Mouse (Mus musculus) neural tube, embryonic 14.5 days (tissue): ENCODE data around the gene Taf6l. TPM values are rescaled to one million over a fixed set of nuclear protein-coding genes. Genes with fewer than 3 reads are reported as not detected.

Experiments
- ATAC-seq: fragments of 200-750 bp; cut with Nextera tagmentation; 2 replicates; pipeline ENCODE4 v1.8.0; 2017; ENCODE audit warnings: low read depth, mild to moderate bottlenecking, moderate TSS enrichment, moderate library complexity
- H3K27ac ChIP-seq: fragments of 300-500 bp; sonication (generic); 2 replicates; pipeline ENCODE4 v1.5.1; 2014; ENCODE audit warnings: low read depth, mild to moderate bottlenecking, control low read depth, low read length, moderate library complexity, mixed read lengths
- H3K27me3 ChIP-seq: fragments of 300-500 bp; sonication (generic); 2 replicates; pipeline ENCODE4 v1.6.1; 2014; ENCODE audit warnings: low read length; ENCODE audit not compliant: control insufficient read depth, insufficient read depth
- H3K36me3 ChIP-seq: fragments of 300-500 bp; sonication (generic); 2 replicates; pipeline ENCODE4 v1.6.1; 2014; ENCODE audit warnings: low read length, mixed read lengths; ENCODE audit not compliant: control insufficient read depth, insufficient read depth
- H3K4me1 ChIP-seq: fragments of 300-500 bp; sonication (generic); 2 replicates; pipeline ENCODE4 v1.6.1; 2014; ENCODE audit warnings: low read length; ENCODE audit not compliant: control insufficient read depth, insufficient read depth
- H3K4me2 ChIP-seq: fragments of 300-500 bp; sonication (generic); 2 replicates; pipeline ENCODE4 v1.6.1; 2014; ENCODE audit warnings: mild to moderate bottlenecking, low read depth, low read length, control low read depth
- H3K4me3 ChIP-seq: fragments of 300-500 bp; sonication (generic); 2 replicates; pipeline ENCODE4 v1.5.1; 2014; ENCODE audit warnings: low read depth, low read length, control low read depth, mixed read lengths
- H3K9ac ChIP-seq: fragments of 300-500 bp; sonication (generic); replicated peaks from 2 replicates; pipeline ENCODE4 v1.6.1; 2014; ENCODE audit warnings: low read depth, mild to moderate bottlenecking, control low read depth, low read length, mixed read lengths
- H3K9me3 ChIP-seq: fragments of 300-500 bp; sonication (generic); 2 replicates; pipeline ENCODE4 v1.6.1; 2016; ENCODE audit warnings: low read length; ENCODE audit not compliant: control insufficient read depth
- WGBS: fragments of 180-500 bp; shearing (Covaris S2); extraction: QIAGEN DNeasy Blood & Tissue Kit; methylation state at CpG from one replicate; pipeline ENCODE4 v1.1.7; 2014; 5-methylcytosine and 5-hydroxymethylcytosine counted together
- polyA plus RNA-seq: library from polyadenylated mRNA; unstranded; fragments of >200 nt; fragmentation: Nextera tagmentation; extraction: Ambion mirVana; gene quantifications from 2 replicates; pipeline ENCODE4 v1.2.1, GENCODE M21; 2014

Taf6l gene
- polyA plus RNA-seq, 1 experiment from 2014 or later, result 19.0 TPM

DNA sequence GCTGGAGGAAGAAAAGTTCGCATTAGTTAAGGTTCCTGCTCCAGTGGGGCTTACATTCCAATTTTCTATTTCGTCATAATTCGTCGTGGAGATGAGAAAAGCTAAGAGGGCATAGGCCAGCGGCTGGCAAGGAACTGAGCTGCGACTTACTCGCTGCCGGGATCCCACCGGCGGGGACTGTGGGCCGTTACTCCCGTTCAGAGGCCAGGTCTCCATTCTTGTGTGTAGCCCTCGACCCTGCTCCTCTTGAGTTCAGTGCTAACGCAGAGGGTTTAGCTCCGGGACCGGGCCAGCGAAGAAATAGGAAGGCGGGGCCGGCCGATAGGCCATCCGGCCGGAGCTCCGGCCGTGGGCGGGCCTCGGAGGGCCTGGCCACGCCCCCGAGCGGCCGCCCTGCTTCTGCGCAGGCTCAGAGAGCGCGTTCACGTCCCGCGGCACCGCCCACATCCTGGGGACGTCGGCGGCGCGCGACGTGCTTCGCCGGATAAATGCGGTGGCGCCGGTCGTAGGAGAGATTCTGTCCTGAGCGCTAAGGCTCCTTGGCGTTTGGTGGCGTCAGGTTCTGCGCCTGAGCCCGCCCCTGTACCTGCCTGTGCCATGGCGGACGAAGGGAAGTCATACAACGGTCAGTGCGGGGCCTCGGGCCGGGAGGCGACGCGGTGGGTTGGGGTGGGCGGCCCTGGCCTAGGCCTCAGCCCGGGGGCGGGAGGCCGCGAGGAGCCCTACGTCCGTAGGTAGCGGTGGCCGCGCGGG lies 29.4 kb downstream of the Taf6l start, which contains the start of gene Nxf1:
Gene Nxf1 (plus strand): TSS at position 439 of the 753 bp plus-strand sequence.
- peak within 1 kb of the TSS; percentile 95 for H3K9ac ChIP-seq
- WGBS, result under 1% methylated on average over 72 of the region's 75 CpGs
- peaks cover 13% of the 10 kb centered on the region for H3K36me3 ChIP-seq
- H3K4me2 ChIP-seq, result peak within 1 kb of the TSS; percentile 79
- no peaks in the 10 kb centered on the region; the same call in 1 of the 2 replicates for H3K27me3 ChIP-seq
- H3K9me3 ChIP-seq, result no peaks in the 10 kb centered on the region
- peak within 1 kb of the TSS; percentile 97 for H3K4me3 ChIP-seq
- H3K4me1 ChIP-seq, result peaks cover 15% of the 10 kb centered on the region
- peak; percentile 94 for ATAC-seq
- H3K27ac ChIP-seq, result peak within 1 kb of the TSS; percentile 88

DNA sequence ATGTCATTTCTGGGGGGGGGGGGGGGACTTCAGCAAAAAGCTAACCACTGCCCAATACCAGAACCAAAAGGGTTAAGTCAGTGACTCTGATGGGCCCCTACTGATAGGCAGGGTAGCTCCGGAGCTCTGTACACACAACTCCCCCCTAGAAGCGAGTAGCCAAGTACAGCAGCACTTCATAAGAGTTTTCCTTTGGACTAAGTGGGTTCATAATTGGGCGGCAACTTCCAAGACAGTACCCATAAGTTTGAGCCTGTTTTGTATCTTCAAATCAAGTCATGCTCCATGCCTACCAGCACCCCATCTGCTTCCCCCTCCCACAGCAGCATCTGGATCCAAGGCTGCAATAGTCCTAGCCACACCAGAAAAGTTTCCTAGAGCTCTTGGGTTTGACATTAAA lies 30.6 kb downstream of the Taf6l start:
- peaks cover 22% of the 10 kb centered on the region for H3K36me3 ChIP-seq

DNA sequence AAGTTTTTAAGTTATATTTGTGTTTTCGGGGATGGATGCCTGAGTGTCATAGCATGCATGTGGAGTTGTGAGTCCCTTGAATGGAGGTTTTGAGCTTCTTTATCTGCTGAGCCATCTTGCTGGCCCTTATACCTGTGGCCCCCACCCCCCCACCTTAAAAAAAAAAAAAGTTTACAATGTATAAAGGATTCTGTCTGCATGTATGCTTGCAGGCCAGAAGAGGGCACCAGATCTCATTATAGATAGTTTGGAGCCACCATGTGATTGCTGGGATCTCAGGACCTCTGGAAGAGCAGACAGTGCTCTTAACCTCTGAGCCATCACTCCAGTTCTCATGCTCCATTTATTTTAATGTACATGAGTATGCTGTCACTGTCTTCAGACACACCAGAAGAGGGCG lies 38.8 kb downstream of the Taf6l start:
- Histone ChIP-seq H3K36me3 (peaks cover 74% of the 10 kb centered on the region), H3K27me3 (no peaks in the 10 kb centered on the region), H3K9ac (no peak overlapping the region), H3K9me3 (no peaks in the 10 kb centered on the region), H3K27ac (no peak overlapping the region), H3K4me1 (peaks cover 4% of the 10 kb centered on the region), H3K4me3 (no peak overlapping the region), H3K4me2 (no peak overlapping the region)
- WGBS, result 68% methylated on average over 2 of the region's 2 CpGs
- no peak for ATAC-seq

More for the DNA sequence above, 30.6 kb downstream of the Taf6l start:
- no peak overlapping the region for H3K9ac ChIP-seq
- H3K4me2 ChIP-seq, result peak overlapping the region; percentile 79; the same call in 1 of the 2 replicates
- H3K27me3 ChIP-seq, result no peaks in the 10 kb centered on the region; the same call in 1 of the 2 replicates
- H3K27ac ChIP-seq, result no peak overlapping the region
- H3K4me3 ChIP-seq, result peak overlapping the region; percentile 97
- no peak for ATAC-seq
- H3K9me3 ChIP-seq, result no peaks in the 10 kb centered on the region
- WGBS, result 87% methylated on average over 3 of the region's 3 CpGs
- peaks cover 15% of the 10 kb centered on the region for H3K4me1 ChIP-seq

DNA sequence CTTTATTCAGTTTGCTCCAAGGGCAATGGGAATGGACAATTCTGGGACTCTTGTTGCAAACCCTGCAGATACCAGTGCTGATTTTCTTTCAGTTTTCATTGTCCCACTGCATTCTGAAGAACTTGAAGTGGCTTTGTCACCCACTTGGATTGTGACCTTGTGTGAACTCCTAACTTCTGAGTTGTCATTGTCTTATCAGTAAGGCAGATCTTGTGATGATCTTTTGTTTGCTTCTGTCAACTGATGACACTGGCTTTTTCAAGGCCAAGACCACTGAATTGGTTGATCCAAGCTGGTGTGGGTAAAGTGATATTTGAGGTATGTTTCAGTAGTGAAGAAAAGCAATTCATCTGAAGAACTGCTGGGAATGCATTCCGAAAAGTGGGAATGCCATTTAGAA lies 40.8 kb downstream of the Taf6l start:
- peaks cover 66% of the 10 kb centered on the region for H3K36me3 ChIP-seq
- no peak overlapping the region for H3K4me2 ChIP-seq
- H3K9me3 ChIP-seq, result no peaks in the 10 kb centered on the region
- 100% methylated on average over 1 of the region's 1 CpGs for WGBS
- no peak overlapping the region for H3K27ac ChIP-seq
- H3K27me3 ChIP-seq, result no peaks in the 10 kb centered on the region
- peaks cover 11% of the 10 kb centered on the region for H3K4me1 ChIP-seq
- no peak overlapping the region for H3K9ac ChIP-seq
- no peak for ATAC-seq
- no peak overlapping the region for H3K4me3 ChIP-seq

DNA sequence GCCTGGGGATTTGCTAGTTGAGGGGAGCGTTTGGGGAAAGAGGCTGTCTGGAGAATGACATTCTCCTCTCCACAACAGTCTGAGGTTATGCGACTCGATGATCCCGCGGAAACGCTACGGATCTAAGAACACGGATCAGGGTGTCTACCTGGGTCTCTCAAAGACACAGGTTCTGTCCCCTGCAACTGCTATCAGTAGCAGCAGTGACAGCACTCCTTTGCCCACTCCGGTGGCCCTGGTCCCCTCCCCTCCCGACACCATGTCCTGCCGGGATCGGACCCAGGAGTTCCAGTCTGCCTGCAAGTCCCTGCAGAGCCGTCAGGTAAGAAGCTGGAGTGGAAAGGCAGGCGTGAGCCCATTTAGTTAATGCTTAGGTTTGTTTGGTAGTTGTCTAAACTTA lies 44.0 kb downstream of the Taf6l start:
- peaks cover 11% of the 10 kb centered on the region for H3K4me1 ChIP-seq
- peak overlapping the region; percentile 79 for H3K9ac ChIP-seq
- WGBS, result 22% methylated on average over 14 of the region's 14 CpGs
- peak overlapping the region; percentile 83 for H3K4me3 ChIP-seq
- no peaks in the 10 kb centered on the region for H3K9me3 ChIP-seq
- peaks cover 49% of the 10 kb centered on the region for H3K36me3 ChIP-seq
- H3K27ac ChIP-seq, result peak overlapping the region; percentile 93; the same call in 1 of the 2 replicates
- no peak for ATAC-seq
- no peaks in the 10 kb centered on the region for H3K27me3 ChIP-seq
- peak overlapping the region; percentile 97 for H3K4me2 ChIP-seq

DNA sequence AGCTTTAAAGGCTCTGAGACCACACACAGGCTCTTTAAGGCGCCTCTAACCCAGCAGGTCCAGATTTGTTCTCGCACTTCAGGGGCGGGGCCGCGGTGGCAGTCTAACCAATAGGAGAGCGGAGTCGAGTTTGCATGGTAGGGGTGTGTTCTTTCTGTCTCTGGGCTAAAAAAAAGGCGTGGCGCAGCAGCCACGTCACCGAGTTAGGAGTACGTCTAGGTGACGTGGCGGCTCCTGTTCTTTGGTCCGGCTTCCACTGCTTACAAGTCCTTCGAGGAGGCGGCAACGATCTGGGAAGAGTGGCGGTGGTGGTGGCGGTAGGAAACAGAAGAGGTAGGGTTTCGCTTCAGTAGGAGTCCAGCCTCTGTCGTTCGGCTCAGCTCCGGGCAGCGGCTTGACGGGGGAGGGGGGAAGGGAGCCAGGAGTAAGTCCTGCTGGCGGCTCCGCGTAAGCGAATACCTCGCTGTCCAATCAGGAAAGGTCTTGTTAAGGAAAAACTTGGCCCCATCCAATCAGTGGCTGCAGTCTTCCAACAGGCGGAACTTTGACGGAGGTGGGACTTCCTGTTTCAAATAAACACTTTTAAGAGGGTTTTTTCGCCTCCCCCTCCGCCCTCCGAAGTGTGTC lies 44.9 kb downstream of the Taf6l start, which contains the start of gene Stx5a:
Gene Stx5a (plus strand): TSS at position 171 of the 627 bp plus-strand sequence.
- no peaks in the 10 kb centered on the region for H3K27me3 ChIP-seq
- H3K36me3 ChIP-seq, result peaks cover 41% of the 10 kb centered on the region
- peaks cover 11% of the 10 kb centered on the region for H3K4me1 ChIP-seq
- H3K27ac ChIP-seq, result peak within 1 kb of the TSS; percentile 93
- H3K4me3 ChIP-seq, result peak within 1 kb of the TSS; percentile 83
- H3K4me2 ChIP-seq, result peak within 1 kb of the TSS; percentile 97
- under 1% methylated on average over 36 of the region's 36 CpGs for WGBS
- H3K9me3 ChIP-seq, result no peaks in the 10 kb centered on the region
- ATAC-seq, result peak; percentile 97
- H3K9ac ChIP-seq, result peak within 1 kb of the TSS; percentile 79

DNA sequence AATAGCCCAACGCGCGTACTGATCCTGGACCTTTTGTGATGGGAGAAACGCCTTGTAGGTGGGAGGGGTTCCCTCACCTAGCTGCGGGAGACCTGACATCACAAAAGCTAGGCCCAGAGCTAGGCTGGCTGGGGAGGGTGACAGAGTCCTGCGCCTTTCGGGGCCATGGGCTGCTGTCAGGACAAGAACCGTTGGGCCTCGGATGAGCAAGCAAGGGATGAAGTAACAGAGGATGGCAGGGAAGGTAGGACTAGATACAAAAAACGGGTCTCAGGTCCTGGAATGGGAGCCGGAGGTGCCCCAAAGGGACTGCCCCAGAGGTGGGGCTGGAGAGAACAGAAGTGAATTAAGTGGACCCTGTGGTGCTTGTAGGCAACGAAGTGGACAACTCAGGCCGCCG lies 45.6 kb downstream of the Taf6l start, which contains the start of gene 1700092M07Rik:
Gene 1700092M07Rik (plus strand): TSS at position 116 of the 400 bp plus-strand sequence.
- H3K27ac ChIP-seq, result peak within 1 kb of the TSS; percentile 93
- no peak; the same call in 1 of the 2 replicates for ATAC-seq
- H3K4me1 ChIP-seq, result peaks cover 11% of the 10 kb centered on the region
- H3K27me3 ChIP-seq, result no peaks in the 10 kb centered on the region
- H3K9ac ChIP-seq, result peak within 1 kb of the TSS; percentile 79
- H3K9me3 ChIP-seq, result no peaks in the 10 kb centered on the region
- H3K36me3 ChIP-seq, result peaks cover 35% of the 10 kb centered on the region
- WGBS, result 71% methylated on average over 14 of the region's 14 CpGs
- H3K4me2 ChIP-seq, result peak within 1 kb of the TSS; percentile 45
- peak within 1 kb of the TSS; percentile 83 for H3K4me3 ChIP-seq

DNA sequence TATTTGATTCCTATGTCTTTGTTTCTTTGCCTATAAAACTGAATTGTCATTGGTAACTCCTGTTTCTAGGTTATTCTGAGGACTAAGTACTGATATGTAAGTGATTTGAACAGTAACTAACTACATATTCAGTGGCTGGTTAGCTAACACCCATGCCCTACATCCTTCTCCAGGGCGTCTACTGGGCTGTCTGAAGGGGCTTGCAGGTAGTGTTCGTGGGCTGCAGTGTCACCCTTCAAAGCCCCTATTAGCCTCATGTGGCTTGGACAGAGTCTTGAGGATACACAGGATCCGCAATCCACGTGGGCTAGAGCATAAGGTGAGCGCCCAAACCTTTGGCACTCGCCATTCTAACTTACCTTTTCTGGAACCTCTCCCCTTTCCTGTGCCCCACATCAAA lies 46.6 kb downstream of the Taf6l start:
- H3K27me3 ChIP-seq, result no peaks in the 10 kb centered on the region
- peaks cover 15% of the 10 kb centered on the region for H3K4me1 ChIP-seq
- H3K27ac ChIP-seq, result no peak overlapping the region
- H3K4me3 ChIP-seq, result no peak overlapping the region
- ATAC-seq, result no peak
- H3K9me3 ChIP-seq, result no peaks in the 10 kb centered on the region
- H3K36me3 ChIP-seq, result peaks cover 28% of the 10 kb centered on the region
- H3K9ac ChIP-seq, result no peak overlapping the region
- WGBS, result 94% methylated on average over 6 of the region's 6 CpGs
- H3K4me2 ChIP-seq, result no peak overlapping the region

DNA sequence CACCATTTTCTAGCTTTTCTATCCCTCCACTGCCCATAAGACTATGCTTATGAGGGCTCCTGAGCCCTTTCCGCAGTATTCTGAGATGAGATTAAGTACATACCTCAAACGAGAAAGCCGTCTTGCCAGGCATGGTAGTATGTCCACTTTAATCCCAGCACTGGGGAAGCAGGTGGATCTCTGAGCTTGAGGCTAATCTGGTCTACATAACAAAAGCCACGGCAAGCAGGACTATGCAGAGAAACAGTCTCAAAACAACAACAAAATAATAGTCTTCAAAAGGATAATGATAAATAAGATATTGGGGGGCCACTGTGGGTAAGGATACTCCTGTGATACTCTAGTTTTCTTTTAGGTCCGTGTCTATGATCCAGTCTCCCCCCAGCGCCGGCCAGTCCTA lies 47.3 kb downstream of the Taf6l start:
- ATAC-seq, result no peak
- 96% methylated on average over 7 of the region's 7 CpGs for WGBS
- Histone ChIP-seq H3K36me3 (peaks cover 23% of the 10 kb centered on the region; the same call in 1 of the 2 replicates), H3K9me3 (no peaks in the 10 kb centered on the region), H3K4me2 (no peak overlapping the region), H3K27ac (no peak overlapping the region), H3K9ac (no peak overlapping the region), H3K4me1 (peaks cover 15% of the 10 kb centered on the region), H3K27me3 (no peaks in the 10 kb centered on the region), H3K4me3 (no peak overlapping the region)
